Mouse (Mus musculus) lung, embryonic 14.5 days (tissue): ENCODE measurements around the gene Fn3krp. TPM values are rescaled to one million over a fixed set of nuclear protein-coding genes. Genes with fewer than 3 reads are reported as not detected.
A peak's percentile ranks its signal among the peaks of the same experiment; 100 is the strongest.

Source experiments
- ATAC-seq: fragments of 200-750 bp; cut with Nextera tagmentation; 2 replicates; pipeline ENCODE4 v1.8.0; 2017; ENCODE audit warnings: mild to moderate bottlenecking, moderate TSS enrichment, moderate library complexity; ENCODE audit not compliant: insufficient read depth
- DNase-seq: peaks from one replicate; pipeline ENCODE4 v3.0.0-alpha.2; 2015
- H3K27ac ChIP-seq: fragments of 300-500 bp; sonication (generic); 2 replicates; pipeline ENCODE4 v1.5.1; 2014; ENCODE audit warnings: low read depth, mild to moderate bottlenecking, moderate library complexity
- H3K27me3 ChIP-seq: fragments of 300-500 bp; sonication (generic); 2 replicates; pipeline ENCODE4 v1.6.1; 2014; ENCODE audit warnings: low read length, control low read depth; ENCODE audit not compliant: insufficient read depth
- H3K36me3 ChIP-seq: fragments of 300-500 bp; sonication (generic); 2 replicates; pipeline ENCODE4 v1.6.1; 2014; ENCODE audit warnings: control low read depth; ENCODE audit not compliant: insufficient read depth
- H3K4me1 ChIP-seq: fragments of 300-500 bp; sonication (generic); 2 replicates; pipeline ENCODE4 v1.6.1; 2014; ENCODE audit warnings: antibody characterized with exemption, control low read depth; ENCODE audit not compliant: insufficient read depth
- H3K4me2 ChIP-seq: fragments of 300-500 bp; sonication (generic); 2 replicates; pipeline ENCODE4 v1.6.1; 2014; ENCODE audit warnings: mild to moderate bottlenecking
- H3K4me3 ChIP-seq: fragments of 300-500 bp; sonication (generic); 2 replicates; pipeline ENCODE4 v1.5.1; 2014; ENCODE audit warnings: low read depth, low read length
- H3K9ac ChIP-seq: fragments of 300-500 bp; sonication (generic); 2 replicates; pipeline ENCODE4 v1.6.1; 2014
- H3K9me3 ChIP-seq: fragments of 300-500 bp; sonication (generic); 2 replicates; pipeline ENCODE4 v1.6.1; 2016; ENCODE audit warnings: low read depth, low read length, control low read depth
- CTCF ChIP-seq: IDR thresholded peaks from 2 replicates; pipeline ENCODE4 v1.5.1; 2016; ENCODE audit warnings: antibody characterized with exemption, low read depth
- WGBS: fragments of 180-500 bp; shearing (Covaris S2); extraction: QIAGEN DNeasy Blood & Tissue Kit; methylation state at CpG from one replicate; pipeline ENCODE4 v1.1.7; 2014; 5-methylcytosine and 5-hydroxymethylcytosine counted together
- polyA plus RNA-seq: library from polyadenylated mRNA; unstranded; fragments of >200 nt; fragmentation: Nextera tagmentation; extraction: Ambion mirVana; gene quantifications from 2 replicates; pipeline ENCODE4 v1.2.1, GENCODE M21; 2014

Gene Fn3krp
- 5.6 TPM in 2 replicates for polyA plus RNA-seq

GRCm38 (mm10) chr11:121420830-121421552 lies at the start of gene Fn3krp:
TSS of gene Fn3krp (plus strand) at chr11:121421401.
- TF ChIP-seq CTCF, result peak; percentile 37; the same call in 1 of the 2 replicates
- Histone ChIP-seq H3K9ac (peak within 1 kb of the TSS; percentile 69), H3K4me2 (peak within 1 kb of the TSS; percentile 76), H3K27me3 (no peaks in the 10 kb centered on the region), H3K36me3 (no peaks in the 10 kb centered on the region), H3K27ac (peak within 1 kb of the TSS; percentile 64; the same call in 1 of the 2 replicates), H3K4me3 (peak within 1 kb of the TSS; percentile 71), H3K9me3 (no peaks in the 10 kb centered on the region), H3K4me1 (0 out of 2 replicates have a peak, but pooled peaks cover 8% of the 10 kb centered on the region)
- peak; percentile 100 for DNase-seq
- WGBS, result under 1% methylated on average over 28 of the region's 28 CpGs
- peak; percentile 100 for ATAC-seq

DNA sequence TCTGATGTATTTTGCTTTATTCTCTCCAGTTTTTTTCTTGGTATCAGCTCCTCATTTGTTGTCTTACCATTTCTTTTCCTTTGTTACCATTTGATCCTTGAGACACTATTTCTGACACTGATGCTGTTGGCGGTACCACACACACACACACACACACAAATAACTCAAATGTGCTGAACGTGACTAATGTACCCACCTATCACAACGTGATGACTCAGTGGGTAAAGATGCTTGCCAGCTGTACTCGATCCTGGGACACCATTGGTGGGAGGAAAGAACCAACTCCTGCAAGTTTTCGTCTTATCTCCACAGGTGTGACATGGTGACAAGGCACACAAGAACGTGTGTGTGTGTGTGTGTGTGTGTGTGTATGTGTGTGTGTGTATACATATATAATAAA lies 47.9 kb upstream of the Fn3krp start:
- no peak overlapping the region for H3K4me3 ChIP-seq
- H3K9ac ChIP-seq, result no peak overlapping the region
- no peaks in the 10 kb centered on the region for H3K4me1 ChIP-seq
- no peaks in the 10 kb centered on the region for H3K36me3 ChIP-seq
- H3K27ac ChIP-seq, result no peak overlapping the region
- DNase-seq (no peak), ATAC-seq (no peak)
- no peak for TF ChIP-seq CTCF
- H3K9me3 ChIP-seq, result no peaks in the 10 kb centered on the region
- no peaks in the 10 kb centered on the region for H3K27me3 ChIP-seq
- WGBS, result 49% methylated on average over 6 of the region's 6 CpGs
- H3K4me2 ChIP-seq, result no peak overlapping the region

DNA sequence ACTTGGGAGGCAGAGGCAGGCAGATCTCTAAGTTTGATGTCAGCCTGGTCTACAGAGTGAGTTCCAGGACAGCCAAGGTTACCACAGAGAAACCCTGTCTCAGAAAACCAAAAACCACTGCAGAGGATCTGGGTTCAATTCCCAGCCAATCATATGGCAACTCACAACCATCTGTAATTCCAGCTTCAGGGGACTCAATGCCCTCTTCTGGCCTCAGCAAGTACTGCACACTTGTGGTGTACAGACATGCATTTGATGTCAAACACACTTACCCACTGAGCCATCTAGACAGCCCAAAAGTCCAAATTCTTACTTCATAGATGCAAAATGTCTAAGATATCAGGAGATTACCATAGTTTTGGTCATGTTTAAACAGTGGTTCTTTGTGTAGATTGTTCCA lies 42.6 kb upstream of the Fn3krp start:
- TF ChIP-seq CTCF, result no peak
- ATAC-seq, result no peak
- no peaks in the 10 kb centered on the region for H3K36me3 ChIP-seq
- H3K9ac ChIP-seq, result no peak overlapping the region
- H3K4me1 ChIP-seq, result no peaks in the 10 kb centered on the region
- H3K27me3 ChIP-seq, result no peaks in the 10 kb centered on the region
- H3K9me3 ChIP-seq, result no peaks in the 10 kb centered on the region
- no peak overlapping the region for H3K4me3 ChIP-seq
- H3K4me2 ChIP-seq, result no peak overlapping the region
- no peak for DNase-seq
- no peak overlapping the region for H3K27ac ChIP-seq

GRCm38 (mm10) chr11:121380294-121380693 lies 40.9 kb upstream of the Fn3krp start:
- DNase-seq (no peak), ATAC-seq (no peak)
- no peak overlapping the region for H3K27ac ChIP-seq
- H3K4me1 ChIP-seq, result no peaks in the 10 kb centered on the region
- H3K9ac ChIP-seq, result no peak overlapping the region
- no peaks in the 10 kb centered on the region for H3K36me3 ChIP-seq
- H3K4me3 ChIP-seq, result no peak overlapping the region
- no peak for TF ChIP-seq CTCF
- no peak overlapping the region for H3K4me2 ChIP-seq
- WGBS, result 58% methylated on average over 6 of the region's 6 CpGs
- H3K9me3 ChIP-seq, result no peaks in the 10 kb centered on the region
- H3K27me3 ChIP-seq, result no peaks in the 10 kb centered on the region

GRCm38 (mm10) chr11:121387750-121388553 lies 33.2 kb upstream of the Fn3krp start, which contains the start of gene Rab40b:
TSS of gene Rab40b (minus strand) at chr11:121388251.
- no peak for TF ChIP-seq CTCF
- no peaks in the 10 kb centered on the region for H3K4me1 ChIP-seq
- H3K4me3 ChIP-seq, result peak within 1 kb of the TSS; percentile 64
- H3K36me3 ChIP-seq, result no peaks in the 10 kb centered on the region
- no peaks in the 10 kb centered on the region for H3K9me3 ChIP-seq
- H3K4me2 ChIP-seq, result peak within 1 kb of the TSS; percentile 94
- no peak within 1 kb of the TSS for H3K27ac ChIP-seq
- peak; percentile 98 for DNase-seq
- ATAC-seq, result peak; percentile 100
- peaks cover 5% of the 10 kb centered on the region; the same call in 1 of the 2 replicates for H3K27me3 ChIP-seq
- peak within 1 kb of the TSS; percentile 64 for H3K9ac ChIP-seq
- WGBS, result under 1% methylated on average over 61 of the region's 61 CpGs

GRCm38 (mm10) chr11:121388554-121388945 lies 32.7 kb upstream of the Fn3krp start:
- H3K4me1 ChIP-seq, result no peaks in the 10 kb centered on the region
- peak overlapping the region; percentile 94 for H3K4me2 ChIP-seq
- DNase-seq (no peak), ATAC-seq (no peak; the same call in 1 of the 2 replicates)
- WGBS, result 6% methylated on average over 6 of the region's 6 CpGs
- peak overlapping the region; percentile 64 for H3K4me3 ChIP-seq
- no peak overlapping the region for H3K9ac ChIP-seq
- H3K27me3 ChIP-seq, result peaks cover 5% of the 10 kb centered on the region
- TF ChIP-seq CTCF, result no peak
- H3K36me3 ChIP-seq, result no peaks in the 10 kb centered on the region
- H3K9me3 ChIP-seq, result no peaks in the 10 kb centered on the region
- no peak overlapping the region for H3K27ac ChIP-seq

GRCm38 (mm10) chr11:121390793-121391192 lies 30.4 kb upstream of the Fn3krp start:
- Histone ChIP-seq H3K36me3 (no peaks in the 10 kb centered on the region), H3K4me1 (no peaks in the 10 kb centered on the region), H3K9ac (no peak overlapping the region), H3K27ac (no peak overlapping the region), H3K4me2 (no peak overlapping the region), H3K4me3 (no peak overlapping the region), H3K9me3 (no peaks in the 10 kb centered on the region), H3K27me3 (peaks cover 5% of the 10 kb centered on the region)
- 54% methylated on average over 3 of the region's 3 CpGs for WGBS
- DNase-seq (no peak), ATAC-seq (no peak)
- TF ChIP-seq CTCF, result no peak
